Mouse (Mus musculus): ENCODE data around the gene Elane.

GRCm38 (mm10) chr10:79918231-79919078 lies 32.4 kb downstream of the Elane start:
- TF ChIP-seq EP300 (optimal IDR thresholded peaks at IDR 0.05): no peak
- TF ChIP-seq CTCF (IDR thresholded peaks at IDR 0.05; ENCODE audit: low read depth): no peak
